Mouse (Mus musculus) lung, adult 2 months (tissue): ENCODE data around the gene Esm1.

Experiments
- CTCF ChIP-seq: fragments of 200-500 bp; IDR thresholded peaks from 2 replicates; pipeline ENCODE4 v1.5.1; 2011; ENCODE audit warnings: mild to moderate bottlenecking, low read length, control low read depth; ENCODE audit not compliant: insufficient read depth
- POLR2A ChIP-seq: fragments of 200-500 bp; IDR thresholded peaks from 2 replicates; pipeline ENCODE4 v1.6.1; 2011; ENCODE audit warnings: low read depth, mild to moderate bottlenecking, control low read depth, low read length, borderline replicate concordance; ENCODE audit errors: extremely low read depth

DNA sequence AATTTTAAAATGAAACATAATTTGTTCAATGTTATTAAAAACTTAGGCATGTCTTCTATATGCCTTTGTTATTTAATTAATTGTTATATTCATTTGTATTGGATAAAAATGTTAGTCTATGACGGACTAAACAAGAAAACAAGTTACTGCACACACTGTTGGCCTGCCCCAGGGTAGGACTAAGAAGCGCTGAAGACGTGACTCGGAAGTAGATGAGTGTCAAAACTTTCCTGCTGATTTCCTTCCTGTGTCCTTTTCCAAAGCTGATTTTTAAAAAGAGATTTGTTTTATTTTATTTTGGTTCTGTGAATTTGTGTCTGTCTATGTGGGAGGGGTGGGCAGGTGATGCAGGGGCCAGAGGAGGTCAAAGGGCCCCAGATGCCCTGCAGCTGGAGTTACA lies 25.7 kb upstream of the Esm1 start:
- TF ChIP-seq POLR2A = no peak
- no peak for TF ChIP-seq CTCF
